Mouse (Mus musculus) MEL (cell line): Measurements from ENCODE around the gene Meaf6. TPM values are rescaled to one million over a fixed set of nuclear protein-coding genes. Genes with fewer than 3 reads are reported as not detected.

Experiments used
- DNase-seq: peaks from one replicate; pipeline ENCODE4 v3.0.0; 2011; ENCODE audit warnings: low read depth, low spot score
- H3K27ac ChIP-seq: 2 replicates; pipeline ENCODE4 v1.5.1; 2012; ENCODE audit warnings: low read depth, mild to moderate bottlenecking, control low read depth, low read length, moderate library complexity; ENCODE audit not compliant: control insufficient read depth
- H3K27me3 ChIP-seq, 2 experiments: fragments of 150-350 bp in 1 of 2; sonication (generic) in 1 of 2; 2 replicates each; pipeline ENCODE4 v1.6.1; 2012; ENCODE audit warnings: low read length in 2 of 2, mild to moderate bottlenecking in 2 of 2, improper control_type of control experiment in 1 of 2, moderate library complexity in 1 of 2; ENCODE audit not compliant: insufficient read depth in 2 of 2, control insufficient read depth in 1 of 2
- H3K36me3 ChIP-seq, 2 experiments: 2 replicates each; pipeline ENCODE4 v1.6.1; 2012 to 2014; ENCODE audit warnings: low read length in 2 of 2, improper control_type of control experiment in 1 of 2, inconsistent platforms in 1 of 2, mild to moderate bottlenecking in 1 of 2; ENCODE audit not compliant: insufficient read depth in 2 of 2, control insufficient read depth in 1 of 2
- H3K4me1 ChIP-seq, 2 experiments: fragments of 150-350 bp in 1 of 2; sonication (generic) in 1 of 2; 2 replicates each; pipeline ENCODE4 v1.6.1; 2012; ENCODE audit warnings: low read length in 2 of 2, improper control_type of control experiment in 1 of 2, mild to moderate bottlenecking in 1 of 2; ENCODE audit not compliant: insufficient read depth in 2 of 2, control insufficient read depth in 1 of 2
- H3K4me3 ChIP-seq, 2 experiments: fragments of 150-350 bp in 1 of 2; sonication (generic) in 1 of 2; 2 replicates each; pipeline ENCODE4 v1.5.1; 2012; ENCODE audit warnings: low read depth in 2 of 2, low read length in 2 of 2, mild to moderate bottlenecking in 2 of 2, moderate library complexity in 2 of 2, control low read depth in 1 of 2, improper control_type of control experiment in 1 of 2; ENCODE audit not compliant: control insufficient read depth in 1 of 2, insufficient read depth in 1 of 2
- H3K79me2 ChIP-seq: 2 replicates; pipeline ENCODE4 v1.6.1; 2012; ENCODE audit warnings: mild to moderate bottlenecking, low read length, moderate library complexity; ENCODE audit not compliant: control insufficient read depth, poor library complexity, insufficient read depth
- H3K9ac ChIP-seq: 2 replicates; pipeline ENCODE4 v1.6.1; 2012; ENCODE audit warnings: low read depth, mild to moderate bottlenecking, control low read depth, low read length, moderate library complexity; ENCODE audit not compliant: control insufficient read depth, poor library complexity, severe bottlenecking
- H3K9me3 ChIP-seq: fragments of 150-350 bp; sonication (generic); replicated peaks from 2 replicates; pipeline ENCODE4 v1.6.1; 2012; ENCODE audit warnings: mild to moderate bottlenecking, low read length, improper control_type of control experiment, moderate library complexity; ENCODE audit not compliant: insufficient read depth
- CHD1 ChIP-seq: IDR thresholded peaks from 2 replicates; pipeline ENCODE4 v1.6.1; 2012; ENCODE audit warnings: low read depth, mild to moderate bottlenecking, inconsistent platforms, low read length, improper control_type of control experiment
- CTCF ChIP-seq, 3 experiments: IDR thresholded peaks in 2 of 3; conservative IDR thresholded peaks in 1 of 3; 2 replicates each; pipeline ENCODE4 v1.5.1; 2011 to 2012; ENCODE audit warnings: low read length in 3 of 3, low read depth in 2 of 3, mild to moderate bottlenecking in 2 of 3, improper control_type of control experiment in 1 of 3, inconsistent platforms in 1 of 3, mixed read lengths in 1 of 3, moderate library complexity in 1 of 3; ENCODE audit not compliant: control insufficient read depth in 1 of 3, insufficient read depth in 1 of 3, poor library complexity in 1 of 3, severe bottlenecking in 1 of 3
- E2F4 ChIP-seq: IDR thresholded peaks from 2 replicates; pipeline ENCODE4 v1.6.1; 2011; ENCODE audit warnings: low read depth, low read length, improper control_type of control experiment, borderline replicate concordance
- ELF1 ChIP-seq: IDR thresholded peaks from 2 replicates; pipeline ENCODE4 v1.6.1; 2014; ENCODE audit warnings: low read depth, mild to moderate bottlenecking, inconsistent platforms, low read length, improper control_type of control experiment, moderate library complexity
- GABPA ChIP-seq: IDR thresholded peaks from 2 replicates; pipeline ENCODE4 v1.6.1; 2012; ENCODE audit warnings: low read depth, mild to moderate bottlenecking, inconsistent platforms, low read length, improper control_type of control experiment, moderate library complexity
- GATA1 ChIP-seq: IDR thresholded peaks from 2 replicates; pipeline ENCODE4 v1.6.1; 2011; ENCODE audit warnings: low read depth, low read length, improper control_type of control experiment
- HCFC1 ChIP-seq: IDR thresholded peaks from 2 replicates; pipeline ENCODE4 v1.6.1; 2012; ENCODE audit warnings: low read depth, mild to moderate bottlenecking, inconsistent platforms, low read length, improper control_type of control experiment, moderate library complexity
- JUND ChIP-seq: IDR thresholded peaks from 2 replicates; pipeline ENCODE4 v1.6.1; 2011; ENCODE audit warnings: low read depth, mild to moderate bottlenecking, improper control_type of control experiment, low read length
- MAFK ChIP-seq: IDR thresholded peaks from 2 replicates; pipeline ENCODE4 v1.6.1; 2011; ENCODE audit warnings: low read depth, mild to moderate bottlenecking, low read length, improper control_type of control experiment, borderline replicate concordance
- MAX ChIP-seq: IDR thresholded peaks from 2 replicates; pipeline ENCODE4 v1.6.1; 2011; ENCODE audit warnings: low read length, improper control_type of control experiment
- MAZ ChIP-seq: IDR thresholded peaks from 2 replicates; pipeline ENCODE4 v1.6.1; 2012; ENCODE audit warnings: low read depth, mild to moderate bottlenecking, inconsistent platforms, low read length, improper control_type of control experiment
- MEF2A ChIP-seq: IDR thresholded peaks from 2 replicates; pipeline ENCODE4 v1.6.1; 2014; ENCODE audit warnings: low read depth, mild to moderate bottlenecking, inconsistent platforms, low read length, improper control_type of control experiment; ENCODE audit not compliant: poor library complexity, insufficient replicate concordance, severe bottlenecking; ENCODE audit errors: extremely low read depth
- MXI1 ChIP-seq: IDR thresholded peaks from 2 replicates; pipeline ENCODE4 v1.6.1; 2011; ENCODE audit warnings: mild to moderate bottlenecking, low read depth, low read length, improper control_type of control experiment
- MYB ChIP-seq: IDR thresholded peaks from 2 replicates; pipeline ENCODE4 v1.6.1; 2011; ENCODE audit warnings: mild to moderate bottlenecking, low read depth, low read length, improper control_type of control experiment
- NELFE ChIP-seq: IDR thresholded peaks from 2 replicates; pipeline ENCODE4 v1.6.1; 2011; ENCODE audit warnings: low read depth, low read length, improper control_type of control experiment
- NRF1 ChIP-seq: IDR thresholded peaks from 2 replicates; pipeline ENCODE4 v1.6.1; 2014; ENCODE audit warnings: low read depth, mild to moderate bottlenecking, inconsistent platforms, low read length, improper control_type of control experiment, moderate library complexity; ENCODE audit not compliant: poor library complexity, insufficient read depth, severe bottlenecking
- POLR2A ChIP-seq, 2 experiments: IDR thresholded peaks; 2 replicates each; pipeline ENCODE4 v1.6.1; 2011 to 2012; ENCODE audit warnings: low read length in 2 of 2, mild to moderate bottlenecking in 2 of 2, control low read depth in 1 of 2, improper control_type of control experiment in 1 of 2, low read depth in 1 of 2, moderate library complexity in 1 of 2; ENCODE audit not compliant: control insufficient read depth in 1 of 2, insufficient read depth in 1 of 2, poor library complexity in 1 of 2
- SIN3A ChIP-seq: IDR thresholded peaks from 2 replicates; pipeline ENCODE4 v1.6.1; 2012; ENCODE audit warnings: low read length, improper control_type of control experiment, inconsistent platforms
- SMC3 ChIP-seq: IDR thresholded peaks from 2 replicates; pipeline ENCODE4 v1.6.1; 2011; ENCODE audit warnings: low read depth, low read length, improper control_type of control experiment
- TCF12 ChIP-seq: IDR thresholded peaks from 2 replicates; pipeline ENCODE4 v1.6.1; 2014; ENCODE audit warnings: low read depth, mild to moderate bottlenecking, inconsistent platforms, low read length, improper control_type of control experiment, moderate library complexity
- UBTF ChIP-seq: IDR thresholded peaks from 2 replicates; pipeline ENCODE4 v1.6.1; 2012; ENCODE audit warnings: low read depth, mild to moderate bottlenecking, inconsistent platforms, low read length, improper control_type of control experiment, moderate library complexity, borderline replicate concordance; ENCODE audit not compliant: insufficient read depth
- ZKSCAN1 ChIP-seq: IDR thresholded peaks from 2 replicates; pipeline ENCODE4 v1.6.1; 2012; ENCODE audit warnings: low read depth, mild to moderate bottlenecking, inconsistent platforms, low read length, improper control_type of control experiment, moderate library complexity
- ZNF384 ChIP-seq: IDR thresholded peaks from 2 replicates; pipeline ENCODE4 v1.6.1; 2012; ENCODE audit warnings: low read depth, mild to moderate bottlenecking, inconsistent platforms, low read length, improper control_type of control experiment
- polyA plus RNA-seq, 2 experiments: library from polyadenylated mRNA; stranded (reverse) in 1 of 2; unstranded in 1 of 2; fragments of >175 nt in 1 of 2; fragments of >200 nt in 1 of 2; gene quantifications; 2 replicates each; pipeline versions ENCODE4 v1.2.1 to v1.2.4; 2012; ENCODE audit warnings: low replicate concordance in 2 of 2, low read depth in 1 of 2; ENCODE audit not compliant: insufficient read length in 2 of 2, insufficient read depth in 1 of 2, missing spikeins in 1 of 2
- total RNA-seq: library from RNA; depleted of rRNA; stranded (reverse); fragments of 300-350 nt; gene quantifications from 2 replicates; pipeline ENCODE4 v1.2.3, GENCODE M21; 2012

The Meaf6 gene
- total and polyA plus RNA-seq, 3 experiments: 34.9 to 46.7 TPM; not detected in 1

GRCm38 (mm10) chr4:125144211-125144610, 59.3 kb downstream of the Meaf6 start:
- Histone ChIP-seq H3K36me3 (no peaks in the 10 kb centered on the region), H3K4me1 (no peaks in the 10 kb centered on the region)
- TF ChIP-seq UBTF: no peak
- no peak for TF ChIP-seq JUND
- no peak for TF ChIP-seq ZNF384
- TF ChIP-seq MAFK: no peak
- TF ChIP-seq SIN3A: no peak
- TF ChIP-seq MXI1: no peak
- no peak for TF ChIP-seq POLR2A (IDR thresholded peaks at IDR 0.05; ENCODE audit: control insufficient read depth in 1 of 2, insufficient read depth in 1 of 2, low read depth in 1 of 2, low read length in 2 of 2, poor library complexity in 1 of 2)
- TF ChIP-seq CTCF (IDR thresholded peaks at IDR 0.05 in 2 of 3, conservative IDR thresholded peaks at IDR 0.05 in 1 of 3; ENCODE audit: control insufficient read depth in 1 of 3, insufficient read depth in 1 of 3, low read depth in 2 of 3, low read length in 3 of 3, poor library complexity in 1 of 3, severe bottlenecking in 1 of 3): no peak
- no peak for TF ChIP-seq NELFE
- TF ChIP-seq GABPA: no peak
- TF ChIP-seq, all 39 proteins: peak for 0
- Histone ChIP-seq H3K27me3 (no peaks in the 10 kb centered on the region), H3K27ac (no peak overlapping the region), H3K4me3 (no peak overlapping the region), H3K79me2 (no peaks in the 10 kb centered on the region), H3K9me3 (no peaks in the 10 kb centered on the region), H3K9ac (no peak overlapping the region)
- DNase-seq: no peak

- Histone ChIP-seq H3K9ac (no peak overlapping the region), H3K4me1 (no peaks in the 10 kb centered on the region), H3K27ac (no peak overlapping the region), H3K4me3 (no peak overlapping the region), H3K27me3 (no peaks in the 10 kb centered on the region), H3K9me3 (no peaks in the 10 kb centered on the region), H3K36me3 (no peaks in the 10 kb centered on the region), H3K79me2 (no peaks in the 10 kb centered on the region)
- no peak for DNase-seq
- TF ChIP-seq HCFC1 (no peak), MAZ (no peak), ZNF384 (no peak), MAX (no peak), MXI1 (no peak), E2F4 (no peak), ZKSCAN1 (no peak)
- TF ChIP-seq, all 39 proteins: peak for 0
Measured at GRCm38 (mm10) chr4:125144627-125145026, 59.7 kb downstream of the Meaf6 start.

GRCm38 (mm10) chr4:125145213-125145612, 60.3 kb downstream of the Meaf6 start:
- Histone ChIP-seq H3K27ac (no peak overlapping the region), H3K4me3 (no peak overlapping the region)
- no peak for DNase-seq

More at GRCm38 (mm10) chr4:125145213-125145612, 60.3 kb downstream of the Meaf6 start:
- Histone ChIP-seq H3K4me1 (no peaks in the 10 kb centered on the region), H3K27me3 (no peaks in the 10 kb centered on the region), H3K9me3 (no peaks in the 10 kb centered on the region), H3K36me3 (no peaks in the 10 kb centered on the region), H3K79me2 (no peaks in the 10 kb centered on the region), H3K9ac (no peak overlapping the region)
- no peak for TF ChIP-seq CHD1
- TF ChIP-seq CTCF (IDR thresholded peaks at IDR 0.05 in 2 of 3, conservative IDR thresholded peaks at IDR 0.05 in 1 of 3; ENCODE audit: control insufficient read depth in 1 of 3, insufficient read depth in 1 of 3, low read depth in 2 of 3, low read length in 3 of 3, poor library complexity in 1 of 3, severe bottlenecking in 1 of 3): no peak
- TF ChIP-seq POLR2A (IDR thresholded peaks at IDR 0.05; ENCODE audit: control insufficient read depth in 1 of 2, insufficient read depth in 1 of 2, low read depth in 1 of 2, low read length in 2 of 2, poor library complexity in 1 of 2): no peak
- no peak for TF ChIP-seq SMC3
- TF ChIP-seq NRF1: no peak
- no peak for TF ChIP-seq MYB
- no peak for TF ChIP-seq TCF12
- no peak for TF ChIP-seq ZKSCAN1
- no peak for TF ChIP-seq UBTF
- no peak for TF ChIP-seq MAX
- TF ChIP-seq MEF2A: no peak
- no peak for TF ChIP-seq GATA1
- no peak for TF ChIP-seq ZNF384
- no peak for TF ChIP-seq ELF1
